29 mouse cellular contexts compared by ENCODE assay signal in genomic region chr17:65839541-65840256, GRCm38 (mm10). TPM values are rescaled to one million over a fixed set of nuclear protein-coding genes. Genes with fewer than 3 reads are reported as not detected.
DNase-seq lines count a peak whose midpoint lies in the region; ATAC-seq and TF ChIP-seq lines count a peak whose summit lies in the region.
"Had no signal": no experiment of that assay in that cellular context is flagged by ENCODE, and none has a peak within 500 bp of the region (broad histone marks: within the 10 kb centered on the region; RNA-seq: fewer than 3 reads in every experiment).

No protein-coding gene starts in this region.

- no peak overlapping the region; the same call in 1 of the 2 replicates for H3K27ac ChIP-seq in embryonic facial prominence, embryonic 14.5 days (replicated peaks; ENCODE audit: low read depth, low read length)
- H3K27ac ChIP-seq: forebrain, embryonic 12.5 days; hindbrain, embryonic 12.5 days; kidney, postnatal 0 days; liver, embryonic 14.5 days; midbrain, embryonic 12.5 days; neural tube, embryonic 13.5 days had no signal

- no peak overlapping the region for H3K4me3 ChIP-seq in embryonic facial prominence, embryonic 14.5 days (ENCODE audit: low read depth, low read length)
- H3K4me3 ChIP-seq in myocyte = no peak overlapping the region
- H3K4me3 ChIP-seq: forebrain, embryonic 12.5 days; hindbrain, embryonic 12.5 days; megakaryocyte, embryonic 14.5 days; midbrain, embryonic 12.5 days; neural tube, embryonic 13.5 days had no signal

- no peaks in the 10 kb centered on the region for H3K4me1 ChIP-seq in embryonic facial prominence, embryonic 14.5 days (ENCODE audit: control insufficient read depth, insufficient read depth, low read length)
- H3K4me1 ChIP-seq: forebrain, embryonic 12.5 days; hindbrain, embryonic 12.5 days; midbrain, embryonic 12.5 days; neural tube, embryonic 13.5 days had no signal

- no peaks in the 10 kb centered on the region for H3K79me2 ChIP-seq in myocyte (ENCODE audit: control insufficient read depth, insufficient read depth)

- H3K27me3 ChIP-seq in embryonic facial prominence, embryonic 14.5 days (replicated peaks; ENCODE audit: control insufficient read depth, insufficient read depth, low read length) = no peaks in the 10 kb centered on the region
- H3K27me3 ChIP-seq in myocyte (ENCODE audit: control insufficient read depth, insufficient read depth, insufficient read length) = no peaks in the 10 kb centered on the region
- H3K27me3 ChIP-seq: CH12.LX; forebrain, embryonic 12.5 days; hindbrain, embryonic 12.5 days; megakaryocyte, embryonic 14.5 days; midbrain, embryonic 12.5 days; neural tube, embryonic 13.5 days had no signal

- peak; percentile 27 for TF ChIP-seq POLR2A in myocyte (IDR thresholded peaks at IDR 0.05; ENCODE audit: insufficient read length, low read depth)

- H3K9ac ChIP-seq in embryonic facial prominence, embryonic 14.5 days (ENCODE audit: low read depth, low read length) = no peak overlapping the region
- H3K9ac ChIP-seq: forebrain, embryonic 12.5 days; forebrain, postnatal 0 days; hindbrain, embryonic 12.5 days; liver, embryonic 14.5 days; lung, embryonic 14.5 days; midbrain, embryonic 12.5 days; neural tube, embryonic 13.5 days had no signal

- H3K4me2 ChIP-seq in embryonic facial prominence, embryonic 14.5 days (ENCODE audit: low read depth, low read length) = no peak overlapping the region
- no peak overlapping the region for H3K4me2 ChIP-seq in myocyte (ENCODE audit: low read depth)
- H3K4me2 ChIP-seq: forebrain, embryonic 12.5 days; heart, embryonic 11.5 days; hindbrain, embryonic 12.5 days; lung, embryonic 14.5 days; midbrain, embryonic 12.5 days; neural tube, embryonic 13.5 days had no signal

- H3ac ChIP-seq in myocyte (ENCODE audit: control insufficient read depth, insufficient read length) = no peak overlapping the region

- H3K36me3 ChIP-seq in embryonic facial prominence, embryonic 14.5 days (ENCODE audit: control insufficient read depth, insufficient read depth, low read length) = peaks cover 90% of the 10 kb centered on the region
- peaks cover 61% of the 10 kb centered on the region for H3K36me3 ChIP-seq in myocyte (ENCODE audit: control insufficient read depth, insufficient read depth)

- DNase-seq in embryo, embryonic 10.5 days (ENCODE audit: low spot score) = peak; percentile 14
- no peak for DNase-seq in embryo, embryonic 9.5 days (ENCODE audit: extremely low spot score)
- DNase-seq in NIH3T3 (ENCODE audit: low read depth) = peak; percentile 30
- DNase-seq in embryonic facial prominence, embryonic 14.5 days (ENCODE audit: low spot score) = peak; percentile 39
- DNase-seq in right cerebral cortex, adult 2 months (ENCODE audit: low spot score in 2 of 2) = no peak
- no peak for DNase-seq in cerebellum, adult 18-20 months
- DNase-seq: adrenal gland, adult 8-10 months; cerebellum, adult 9-11 months; forebrain, postnatal 0 days; gastrocnemius, postnatal 25 days; heart, adult 18-20 months; heart, postnatal 36 days; kidney, adult 8-10 months; kidney, postnatal 4 days; layer of hippocampus, postnatal 36 days; left cerebral cortex, postnatal 4 days; liver; lung, embryonic 14.5 days had no signal

- ATAC-seq in embryonic facial prominence, embryonic 14.5 days (ENCODE audit: low read depth) = 0 out of 2 replicates have a peak, but pooled peaks have one; percentile 12
- ATAC-seq: forebrain, postnatal 0 days; intestine, embryonic 16.5 days had no signal

- H3K9me3 ChIP-seq in embryonic facial prominence, embryonic 14.5 days (ENCODE audit: control insufficient read depth, low read length) = no peaks in the 10 kb centered on the region
- H3K9me3 ChIP-seq: forebrain, embryonic 12.5 days; hindbrain, embryonic 12.5 days; megakaryocyte, embryonic 14.5 days; midbrain, embryonic 12.5 days; neural tube, embryonic 13.5 days had no signal

- 70% methylated on average over 7 of the region's 7 CpGs for WGBS in embryonic facial prominence, embryonic 14.5 days

TF ChIP-seq in myocyte, 11 proteins besides CTCF, POLR2A, EP300 and RAD21:
- TF ChIP-seq POLR2AphosphoS2 (IDR thresholded peaks at IDR 0.05; ENCODE audit: insufficient read length, low read depth) (peak; percentile 45), MYOD1 (IDR thresholded peaks at IDR 0.05; ENCODE audit: control insufficient read depth in 1 of 3, insufficient read length in 2 of 3, low read depth in 2 of 3) (no peak)
TF ChIP-seq in myocyte: peak in this region for 1.

RNA-seq across cellular contexts. Expression of gene Ralbp1, which starts 45.9 kb away (rescaled TPM):
- 88.9 and 95.6 TPM in 2 replicates for polyA plus RNA-seq in embryonic facial prominence, embryonic 14.5 days (2014; fragmentation: Nextera tagmentation; extraction: Ambion mirVana)
- polyA plus RNA-seq in myocyte (2012; fragmentation: generic; extraction: Trizol) = 24.5 TPM

RNA-seq across cellular contexts. Expression of gene Ppp4r1, which starts 57.3 kb away (rescaled TPM):
- polyA plus RNA-seq in embryonic facial prominence, embryonic 14.5 days (2014; fragmentation: Nextera tagmentation; extraction: Ambion mirVana) = 39.5 and 43.3 TPM in 2 replicates
- 44.9 TPM for polyA plus RNA-seq in myocyte (2012; fragmentation: generic; extraction: Trizol)

Comparison
In these comparisons a context has a peak if more than half of its experiments do, and no peak if none do; other contexts are left out.
1. DNase-seq: peak in embryo, embryonic 10.5 days (single experiment), NIH3T3 (single experiment) and embryonic facial prominence, embryonic 14.5 days (single experiment); none in embryo, embryonic 9.5 days (single experiment), right cerebral cortex, adult 2 months (0 of 2) and cerebellum, adult 18-20 months (0 of 2).